Mouse (Mus musculus) liver, embryonic 16.5 days (tissue): ENCODE measurements around the gene Kptn. TPM values are rescaled to one million over a fixed set of nuclear protein-coding genes. Genes with fewer than 3 reads are reported as not detected.

Source experiments
- ATAC-seq: fragments of 200-750 bp; cut with Nextera tagmentation; 2 replicates; pipeline ENCODE4 v1.8.0; 2017; ENCODE audit warnings: low read depth, mild to moderate bottlenecking, moderate number of reproducible peaks, moderate library complexity
- H3K27ac ChIP-seq: fragments of 300-500 bp; sonication (generic); 2 replicates; pipeline ENCODE4 v1.5.1; 2014; ENCODE audit warnings: mild to moderate bottlenecking, low read length
- H3K27me3 ChIP-seq: fragments of 300-500 bp; sonication (generic); 2 replicates; pipeline ENCODE4 v1.6.1; 2014; ENCODE audit warnings: low read depth, low read length, mixed read lengths; ENCODE audit not compliant: control insufficient read depth, insufficient read depth
- H3K36me3 ChIP-seq: fragments of 300-500 bp; sonication (generic); 2 replicates; pipeline ENCODE4 v1.6.1; 2014; ENCODE audit warnings: mild to moderate bottlenecking; ENCODE audit not compliant: control insufficient read depth, insufficient read depth
- H3K4me1 ChIP-seq: fragments of 300-500 bp; sonication (generic); 2 replicates; pipeline ENCODE4 v1.6.1; 2014; ENCODE audit warnings: low read depth, low read length, mixed read lengths; ENCODE audit not compliant: control insufficient read depth
- H3K4me2 ChIP-seq: fragments of 300-500 bp; sonication (generic); 2 replicates; pipeline ENCODE4 v1.6.1; 2014; ENCODE audit warnings: low read depth, low read length, mixed read lengths
- H3K4me3 ChIP-seq: fragments of 300-500 bp; sonication (generic); 2 replicates; pipeline ENCODE4 v1.5.1; 2014; ENCODE audit warnings: low read depth, mild to moderate bottlenecking, low read length
- H3K9ac ChIP-seq: fragments of 300-500 bp; sonication (generic); 2 replicates; pipeline ENCODE4 v1.6.1; 2014; ENCODE audit warnings: low read depth, low read length
- H3K9me3 ChIP-seq: fragments of 300-500 bp; sonication (generic); replicated peaks from 2 replicates; pipeline ENCODE4 v1.6.1; 2016; ENCODE audit warnings: low read length; ENCODE audit not compliant: control insufficient read depth
- WGBS: fragments of 180-500 bp; shearing (Covaris S2); extraction: QIAGEN DNeasy Blood & Tissue Kit; methylation state at CpG from one replicate; pipeline ENCODE4 v1.1.7; 2014; ENCODE audit not compliant: insufficient replicate concordance; 5-methylcytosine and 5-hydroxymethylcytosine counted together
- polyA plus RNA-seq: library from polyadenylated mRNA; unstranded; fragments of >200 nt; fragmentation: Nextera tagmentation; extraction: Ambion mirVana; gene quantifications from 2 replicates; pipeline ENCODE4 v1.2.1, GENCODE M21; 2015

Kptn gene
- polyA plus RNA-seq, 1 experiment from 2014 or later: 7.8 TPM

- no peak for ATAC-seq
- Histone ChIP-seq H3K36me3 (no peaks in the 10 kb centered on the region), H3K4me2 (no peak overlapping the region), H3K27me3 (peaks cover 22% of the 10 kb centered on the region), H3K9ac (no peak overlapping the region), H3K9me3 (no peaks in the 10 kb centered on the region), H3K4me3 (no peak overlapping the region), H3K27ac (no peak overlapping the region), H3K4me1 (no peaks in the 10 kb centered on the region)
- WGBS: 57% methylated on average over 7 of the region's 7 CpGs
Observed at GRCm38 (mm10) chr7:16162036-16162435, 42.3 kb downstream of the Kptn start.

GRCm38 (mm10) chr7:16172141-16172581 is 52.5 kb downstream of the Kptn start:
- Histone ChIP-seq H3K27me3 (peaks cover 33% of the 10 kb centered on the region), H3K9me3 (no peaks in the 10 kb centered on the region), H3K4me1 (no peaks in the 10 kb centered on the region; the same call in 1 of the 2 replicates), H3K27ac (no peak overlapping the region), H3K4me2 (no peak overlapping the region), H3K9ac (no peak overlapping the region), H3K36me3 (no peaks in the 10 kb centered on the region), H3K4me3 (no peak overlapping the region)
- 0% methylated on average over 1 of the region's 1 CpGs for WGBS
- ATAC-seq: no peak

- H3K9me3 ChIP-seq: no peaks in the 10 kb centered on the region
- ATAC-seq: no peak
- H3K4me1 ChIP-seq: no peaks in the 10 kb centered on the region; the same call in 1 of the 2 replicates
- peaks cover 36% of the 10 kb centered on the region for H3K27me3 ChIP-seq
- H3K4me3 ChIP-seq: no peak overlapping the region
- H3K27ac ChIP-seq: no peak overlapping the region
- WGBS: 20% methylated on average over 1 of the region's 1 CpGs
- H3K36me3 ChIP-seq: no peaks in the 10 kb centered on the region
- no peak overlapping the region for H3K9ac ChIP-seq
- H3K4me2 ChIP-seq: no peak overlapping the region
Observed at GRCm38 (mm10) chr7:16172586-16173140, 53.0 kb downstream of the Kptn start.

- H3K9ac ChIP-seq: no peak overlapping the region
- peaks cover 36% of the 10 kb centered on the region for H3K27me3 ChIP-seq
- H3K4me2 ChIP-seq: no peak overlapping the region
- ATAC-seq: no peak
- H3K4me3 ChIP-seq: no peak overlapping the region
- no peaks in the 10 kb centered on the region for H3K36me3 ChIP-seq
- no peak overlapping the region for H3K27ac ChIP-seq
- 30% methylated on average over 5 of the region's 5 CpGs for WGBS
- no peaks in the 10 kb centered on the region; the same call in 1 of the 2 replicates for H3K4me1 ChIP-seq
- no peaks in the 10 kb centered on the region for H3K9me3 ChIP-seq
Observed at GRCm38 (mm10) chr7:16173146-16173545, 53.5 kb downstream of the Kptn start.

GRCm38 (mm10) chr7:16174597-16175541 is 55.2 kb downstream of the Kptn start, which contains the start of gene Meis3:
Gene Meis3, plus strand, starts transcription at chr7:16175090.
- peak within 1 kb of the TSS; percentile 55 for H3K4me2 ChIP-seq
- no peak within 1 kb of the TSS for H3K27ac ChIP-seq
- no peaks in the 10 kb centered on the region for H3K36me3 ChIP-seq
- H3K9ac ChIP-seq: peak within 1 kb of the TSS; percentile 34; the same call in 1 of the 2 replicates
- H3K9me3 ChIP-seq: no peaks in the 10 kb centered on the region
- no peaks in the 10 kb centered on the region; the same call in 1 of the 2 replicates for H3K4me1 ChIP-seq
- peak within 1 kb of the TSS; percentile 50 for H3K4me3 ChIP-seq
- H3K27me3 ChIP-seq: peaks cover 36% of the 10 kb centered on the region
- ATAC-seq: peak; percentile 32; the same call in 1 of the 2 replicates
- under 1% methylated on average over 27 of the region's 42 CpGs for WGBS

- peak overlapping the region; percentile 34; the same call in 1 of the 2 replicates for H3K9ac ChIP-seq
- H3K4me1 ChIP-seq: no peaks in the 10 kb centered on the region; the same call in 1 of the 2 replicates
- peak overlapping the region; percentile 55 for H3K4me2 ChIP-seq
- peak overlapping the region; percentile 50 for H3K4me3 ChIP-seq
- ATAC-seq: no peak
- no peaks in the 10 kb centered on the region for H3K9me3 ChIP-seq
- WGBS: 3% methylated on average over 9 of the region's 10 CpGs
- peaks cover 36% of the 10 kb centered on the region for H3K27me3 ChIP-seq
- no peak overlapping the region for H3K27ac ChIP-seq
- no peaks in the 10 kb centered on the region for H3K36me3 ChIP-seq
Observed at GRCm38 (mm10) chr7:16175542-16175931, 55.8 kb downstream of the Kptn start.

Other genes with a start within 250 kb of the Kptn start
- not detected in 2 replicates for gene Crx, start 239.9 kb upstream of the Kptn start, polyA plus RNA-seq
- gene Crxos, start 237.3 kb upstream of the Kptn start, polyA plus RNA-seq: not detected in 2 replicates
- gene Selenow, start 197.5 kb upstream of the Kptn start, polyA plus RNA-seq: 235 and 256 TPM in 2 replicates
- 71.8 and 79.1 TPM in 2 replicates for gene Nop53, start 173.8 kb upstream of the Kptn start, polyA plus RNA-seq
- 4.7 and 5.6 TPM in 2 replicates for gene Ehd2, start 152.3 kb upstream of the Kptn start, polyA plus RNA-seq
- gene Bicra, start 72.0 kb upstream of the Kptn start, polyA plus RNA-seq: 1.4 and 1.9 TPM in 2 replicates
- gene Zfp541, start 58.1 kb upstream of the Kptn start, polyA plus RNA-seq: not detected in 2 replicates
- gene Napa, start 21.4 kb upstream of the Kptn start, polyA plus RNA-seq: 162 and 163 TPM in 2 replicates
- gene Slc8a2, start 9.9 kb downstream of the Kptn start, polyA plus RNA-seq: 0.02 TPM in 1 of 2 replicates, not detected in the other
- 1.1 and 1.6 TPM in 2 replicates for gene Meis3, start 55.2 kb downstream of the Kptn start, polyA plus RNA-seq
- 4.9 and 6.7 TPM in 2 replicates for gene Dhx34, start 102.1 kb downstream of the Kptn start, polyA plus RNA-seq
- 0.98 and 1.0 TPM in 2 replicates for gene C5ar2, start 124.3 kb downstream of the Kptn start, polyA plus RNA-seq
- gene C5ar1, start 139.6 kb downstream of the Kptn start, polyA plus RNA-seq: 4.0 and 4.6 TPM in 2 replicates
- 3.5 and 4.4 TPM in 2 replicates for gene Inafm1, start 153.7 kb downstream of the Kptn start, polyA plus RNA-seq
- 9.0 and 10.9 TPM in 2 replicates for gene Ccdc9, start 166.9 kb downstream of the Kptn start, polyA plus RNA-seq
- gene Bbc3, start 188.5 kb downstream of the Kptn start, polyA plus RNA-seq: 3.0 and 4.1 TPM in 2 replicates